Mouse (Mus musculus) megakaryocyte, adult 5-6 weeks (primary cell): ENCODE results near the gene Usp7. TPM values are rescaled to one million over a fixed set of nuclear protein-coding genes. Genes with fewer than 3 reads are reported as not detected.
A peak's percentile ranks its signal among the peaks of the same experiment; 100 is the strongest.

Experiments
- ATAC-seq: 2 replicates; pipeline ENCODE4 v1.8.0; 2016; ENCODE audit warnings: mild to moderate bottlenecking, inconsistent platforms; ENCODE audit not compliant: poor library complexity, severe bottlenecking
- total RNA-seq, 2 experiments: library from RNA; stranded (forward) in 1 of 2; stranded (reverse) in 1 of 2; fragments of 153-499, 151-499 nt in 1 of 2; fragments of 221-1000, 200-1000 nt in 1 of 2; gene quantifications; 2 replicates each; pipeline versions ENCODE4 v1.2.3 to v1.2.4; 2015 to 2017

The Usp7 gene
- total RNA-seq, 2 experiments from 2014 or later = 122 to 132 TPM

DNA sequence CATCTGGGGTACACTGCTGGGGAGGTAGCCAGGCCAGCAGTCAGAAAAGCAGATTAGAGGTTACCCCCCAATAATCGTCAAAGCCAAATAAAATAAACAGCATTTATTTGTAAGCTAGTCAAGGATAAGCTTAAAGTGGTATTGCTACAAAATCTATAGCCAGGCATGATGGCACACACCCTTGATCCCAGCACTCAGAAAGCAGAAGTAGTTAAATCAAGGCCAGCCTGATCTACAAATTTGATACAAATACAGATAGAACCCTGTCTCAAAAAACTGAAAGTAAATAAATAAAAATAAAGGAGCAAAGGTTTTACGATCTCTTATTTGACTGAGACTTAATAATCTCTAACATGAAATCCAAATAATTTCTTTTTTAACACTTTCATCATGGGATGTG, 66.3 kb downstream of the Usp7 start:
- no peak for ATAC-seq

DNA sequence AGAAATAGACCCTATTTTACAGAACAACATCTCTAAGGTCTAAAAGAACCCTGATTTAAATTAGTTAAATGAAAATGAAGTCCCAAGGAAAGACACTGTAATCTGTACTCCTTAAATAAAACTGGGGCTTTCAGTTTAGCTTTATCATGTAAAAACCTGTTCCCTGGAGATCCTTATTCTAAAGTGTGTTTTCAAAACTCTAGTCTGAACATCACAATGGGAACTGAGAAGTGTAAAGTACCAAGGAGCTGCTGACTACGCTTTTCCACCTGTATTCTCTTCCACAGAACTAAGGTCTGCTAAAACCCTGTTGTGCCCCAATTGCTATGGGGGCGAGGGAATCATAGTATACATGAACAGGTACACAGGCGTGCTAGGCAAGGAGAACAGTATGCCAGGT, 68.1 kb downstream of the Usp7 start:
- ATAC-seq = no peak

DNA sequence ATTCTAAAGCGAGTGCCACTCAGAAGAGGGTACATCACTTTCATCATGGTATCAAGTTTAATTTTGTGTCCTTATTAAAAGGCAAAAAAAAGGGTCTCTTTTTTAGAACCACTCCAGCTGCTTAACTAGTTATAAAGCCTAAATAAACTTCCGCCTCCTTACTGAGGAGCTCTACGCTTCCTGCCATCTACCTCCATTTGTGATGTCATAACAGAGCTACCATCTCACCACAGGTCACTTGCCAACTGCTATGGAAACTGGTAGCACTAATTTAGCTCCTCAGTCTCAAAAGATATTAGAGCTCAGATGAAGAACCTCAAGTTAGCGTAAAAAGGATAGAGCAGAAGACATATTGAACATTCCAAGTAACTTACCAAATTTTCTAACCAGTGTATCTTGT, 71.7 kb downstream of the Usp7 start:
- no peak for ATAC-seq

DNA sequence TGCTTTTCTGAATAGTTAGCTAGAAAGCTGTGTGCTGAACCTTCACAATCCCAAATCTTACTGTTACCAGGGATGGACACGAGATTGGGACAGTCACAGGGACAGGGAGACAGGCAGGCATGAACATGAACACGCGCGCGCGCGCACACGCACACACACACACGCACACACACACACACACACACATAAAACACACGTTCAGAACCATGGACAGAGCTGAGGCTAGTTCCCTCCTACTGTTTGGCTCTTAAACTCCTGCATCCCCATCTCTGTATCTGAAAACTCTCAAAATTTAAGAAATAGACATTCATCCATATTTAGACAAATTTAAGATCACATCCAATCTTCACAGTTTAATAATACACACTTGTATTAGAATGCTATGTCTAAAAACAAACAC, 74.4 kb downstream of the Usp7 start:
- ATAC-seq = no peak

DNA sequence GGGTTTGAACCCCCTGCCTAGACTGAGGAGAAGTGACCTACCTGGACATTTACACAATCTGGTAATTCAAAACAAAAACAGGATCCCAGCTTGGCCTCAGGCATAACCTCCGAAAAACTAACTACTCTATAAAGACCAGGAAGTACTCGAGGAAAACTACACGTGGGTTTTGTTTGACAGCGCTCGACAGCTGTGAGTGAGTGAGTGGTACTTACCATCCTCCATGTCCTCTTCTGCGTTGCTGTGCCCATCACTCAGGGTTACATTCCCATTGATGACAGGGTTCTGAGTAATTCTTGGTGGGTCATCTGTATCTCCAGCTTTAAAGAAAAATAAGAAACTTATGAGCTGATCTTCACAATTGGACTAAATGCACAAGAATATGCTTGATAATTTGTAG, 75.8 kb downstream of the Usp7 start:
- ATAC-seq = no peak

DNA sequence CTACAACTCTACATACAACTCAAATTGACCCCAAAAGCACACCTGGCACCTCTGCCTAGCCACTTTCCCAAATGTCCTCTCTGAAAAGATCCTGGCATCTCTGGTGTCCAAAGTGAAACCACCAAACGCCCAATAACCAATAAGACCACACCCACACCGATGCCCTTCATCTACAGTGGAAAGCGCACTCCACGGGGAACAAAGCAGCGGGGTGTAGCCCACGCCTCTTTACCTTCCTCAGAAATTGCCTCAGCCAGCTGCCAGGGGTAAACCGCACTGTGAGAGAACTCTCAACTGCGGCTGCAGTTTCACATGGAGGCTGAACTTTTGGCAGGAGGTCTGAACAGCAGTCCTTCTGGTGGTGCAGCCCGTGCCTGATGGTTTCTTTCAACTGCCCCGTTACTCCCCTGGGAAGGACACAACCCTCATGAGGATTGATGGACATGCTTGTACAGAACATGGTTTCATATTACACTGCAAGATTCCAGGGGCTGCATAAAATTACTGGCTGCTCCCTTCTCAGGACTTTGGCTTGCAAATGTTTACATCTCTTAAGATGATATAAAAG, 76.5 kb downstream of the Usp7 start:
- ATAC-seq = no peak

DNA sequence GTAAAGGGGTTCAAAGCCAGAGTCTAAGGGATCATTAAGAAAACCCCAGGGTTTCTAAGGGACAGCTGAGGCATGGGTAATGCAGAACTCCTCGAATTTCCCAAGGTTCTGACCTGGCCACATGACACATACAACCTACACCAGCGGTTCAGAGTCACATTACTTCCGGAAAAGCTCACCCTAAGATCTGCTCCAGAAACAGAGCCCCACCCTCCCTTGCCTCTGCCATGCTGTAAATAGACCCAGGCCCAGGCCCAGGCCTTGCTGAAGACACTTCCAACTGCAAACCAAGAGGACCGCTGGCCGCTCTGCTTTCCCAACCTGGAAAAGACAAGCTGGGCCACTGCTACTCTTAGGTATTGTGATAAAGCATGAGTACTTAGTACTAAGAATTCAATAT, 77.3 kb downstream of the Usp7 start:
- no peak for ATAC-seq

DNA sequence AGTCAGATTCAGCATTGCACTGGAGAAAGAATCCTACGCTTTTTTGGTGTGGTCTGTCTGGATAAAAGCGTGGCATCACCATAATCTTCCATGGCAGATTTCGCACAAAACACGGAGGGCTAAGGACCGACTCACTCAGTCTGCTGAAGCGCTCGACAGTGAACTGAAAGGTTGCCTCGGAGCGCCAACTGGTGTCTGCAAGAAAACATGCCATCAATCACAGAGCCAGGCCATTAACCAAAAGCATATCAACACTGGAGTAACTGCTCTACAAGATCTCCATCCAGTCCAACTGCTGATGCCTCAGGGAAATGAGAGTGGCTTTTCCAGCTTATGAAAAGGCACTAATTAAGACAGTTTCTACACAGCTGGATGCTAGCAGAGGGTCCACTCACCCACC, 80.1 kb downstream of the Usp7 start:
- ATAC-seq = no peak

DNA sequence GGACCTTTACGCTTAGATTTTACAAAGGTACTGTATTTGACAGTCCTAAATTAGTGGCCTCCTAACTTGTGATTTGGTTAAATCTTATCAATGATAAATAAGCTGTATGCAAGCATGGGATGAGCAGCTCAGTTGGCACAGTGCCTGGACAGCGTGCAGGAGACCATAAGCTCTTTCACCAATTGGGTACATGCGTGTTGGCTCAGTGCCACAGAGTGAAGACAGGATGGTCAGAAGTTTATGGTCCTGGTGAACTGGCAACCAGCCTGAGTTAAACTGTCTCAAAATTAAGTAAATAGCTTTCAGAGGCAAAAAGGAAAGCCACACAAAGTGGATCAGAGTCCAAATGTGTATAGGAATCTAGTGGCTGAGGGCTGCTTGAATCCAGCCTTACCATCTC, 91.5 kb downstream of the Usp7 start:
- ATAC-seq = no peak

DNA sequence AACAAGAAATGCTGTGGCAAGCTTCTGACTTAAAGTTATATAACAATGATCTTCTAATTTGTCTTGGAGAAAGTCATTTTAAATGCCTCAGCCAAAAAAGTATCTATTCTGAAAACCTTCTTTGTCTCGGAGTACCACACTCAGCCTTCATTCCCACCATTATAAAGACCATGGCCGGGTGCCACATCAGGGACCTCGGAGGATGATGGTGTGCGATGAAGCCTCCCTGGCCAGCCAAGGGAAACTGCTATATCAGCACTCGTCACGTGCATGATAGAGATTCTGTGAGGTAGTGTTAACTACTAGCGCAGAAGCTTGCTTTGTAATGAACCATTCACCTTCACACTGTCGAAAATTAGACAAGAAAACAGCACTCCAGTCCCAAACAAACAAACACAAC, 92.6 kb downstream of the Usp7 start:
- ATAC-seq = no peak

DNA sequence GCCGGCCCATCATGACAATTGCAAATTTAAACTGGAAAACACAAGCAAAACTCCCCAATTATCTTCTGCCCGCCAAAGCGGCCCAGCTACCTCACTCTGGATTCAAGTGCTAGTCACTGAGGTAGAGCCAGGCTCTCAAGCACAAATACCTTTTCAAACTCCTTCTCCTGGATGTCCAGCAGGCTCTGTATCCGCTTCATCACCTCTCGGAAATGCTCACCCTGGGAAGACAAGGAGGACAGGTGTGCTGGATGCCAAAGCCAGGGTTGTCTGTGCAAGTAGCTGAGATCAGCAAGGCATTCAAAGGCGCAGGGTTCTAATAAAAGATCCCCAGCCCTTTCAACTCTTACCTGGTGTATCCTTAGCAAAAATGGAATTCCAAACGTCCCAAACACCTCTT, 100.9 kb downstream of the Usp7 start:
- ATAC-seq = no peak

DNA sequence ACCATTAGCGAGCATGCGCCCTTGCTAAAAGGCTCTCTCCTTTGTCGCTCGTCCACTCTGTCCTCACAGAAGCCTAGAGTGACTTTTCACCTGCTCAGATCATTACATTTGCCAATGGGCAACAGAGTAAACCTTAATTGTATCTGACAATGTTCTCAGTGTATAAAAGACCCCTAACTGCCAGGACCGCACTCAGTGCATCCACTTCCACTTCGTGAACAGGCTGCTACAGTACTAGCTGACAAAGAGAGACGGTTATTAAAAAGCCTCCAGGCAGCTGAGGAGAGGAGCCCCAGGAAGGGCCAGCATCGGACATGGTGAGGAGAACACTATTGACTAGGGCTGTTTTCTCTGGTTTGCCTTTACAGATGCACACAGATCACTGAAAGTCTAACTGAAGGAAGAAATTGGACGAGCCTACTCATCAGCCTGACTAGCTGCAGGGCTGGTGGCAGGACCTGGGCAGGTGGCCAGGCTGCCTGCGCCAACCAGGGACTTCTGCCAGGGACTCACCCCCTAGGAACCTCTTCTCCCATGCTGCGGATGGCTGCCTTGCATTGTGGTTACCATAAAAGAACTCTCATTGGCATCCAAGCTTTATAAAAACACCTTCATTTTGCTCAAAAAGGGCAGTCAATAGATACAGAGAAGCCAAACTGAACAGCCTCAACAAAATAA, 102.0 kb downstream of the Usp7 start:
- ATAC-seq = no peak

DNA sequence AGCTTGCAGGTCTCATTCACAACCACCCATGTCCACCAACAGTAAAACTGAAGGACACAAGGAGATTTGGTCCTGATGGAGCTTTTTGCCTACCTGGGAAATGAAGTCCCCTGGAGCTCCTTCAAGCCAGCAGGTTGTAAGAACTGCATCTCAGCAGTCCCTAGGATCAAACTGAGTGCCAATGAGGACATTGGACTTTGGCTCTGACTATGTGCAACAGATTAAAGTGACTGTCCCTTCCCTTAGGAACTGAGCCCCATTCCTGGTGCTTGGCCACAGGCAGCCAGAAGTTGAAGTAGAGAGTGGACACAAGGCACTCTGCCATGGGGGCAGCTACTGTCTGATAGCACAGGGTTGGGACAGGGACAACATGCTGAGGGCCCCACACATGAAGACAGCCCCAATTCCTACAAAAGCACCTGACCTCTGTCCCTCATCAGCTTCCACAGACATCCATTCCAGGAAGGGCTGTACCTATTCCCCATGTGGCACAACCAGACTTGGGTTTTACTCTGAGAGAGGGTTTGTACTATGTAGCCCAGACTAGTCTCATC, 104.5 kb downstream of the Usp7 start:
- no peak for ATAC-seq

DNA sequence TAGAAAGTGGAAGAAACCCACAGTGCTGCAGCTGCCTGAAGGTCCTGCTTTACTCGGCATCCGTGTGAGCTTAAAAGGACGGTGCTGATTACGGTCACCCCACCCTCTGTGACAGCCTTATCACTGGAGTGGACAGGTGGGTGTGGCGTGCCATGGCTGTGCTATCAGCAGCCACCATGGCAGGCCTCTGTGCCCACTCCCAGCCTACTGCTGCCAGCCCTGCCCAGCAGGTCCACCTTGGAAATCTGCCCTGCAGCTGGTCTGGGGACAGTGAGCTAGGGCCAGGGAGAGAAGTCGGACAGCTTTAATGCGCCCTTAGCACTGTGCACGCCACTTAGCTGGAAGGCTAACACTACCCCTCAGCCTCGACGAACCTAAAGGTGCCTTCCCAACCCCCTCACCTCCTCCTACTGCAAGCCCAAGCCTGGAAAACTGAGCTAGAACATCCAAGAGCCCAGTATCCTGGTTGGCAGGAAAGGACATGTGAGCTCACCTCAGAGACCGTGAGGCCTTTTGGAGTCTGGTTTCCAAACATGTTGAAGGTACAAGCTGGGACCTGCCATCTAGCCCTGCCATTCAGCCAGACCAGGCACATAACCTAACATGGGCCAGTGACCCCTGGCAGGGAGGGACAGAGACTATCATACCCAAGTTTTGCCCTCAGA, 105.1 kb downstream of the Usp7 start:
- ATAC-seq = peak; percentile 43

DNA sequence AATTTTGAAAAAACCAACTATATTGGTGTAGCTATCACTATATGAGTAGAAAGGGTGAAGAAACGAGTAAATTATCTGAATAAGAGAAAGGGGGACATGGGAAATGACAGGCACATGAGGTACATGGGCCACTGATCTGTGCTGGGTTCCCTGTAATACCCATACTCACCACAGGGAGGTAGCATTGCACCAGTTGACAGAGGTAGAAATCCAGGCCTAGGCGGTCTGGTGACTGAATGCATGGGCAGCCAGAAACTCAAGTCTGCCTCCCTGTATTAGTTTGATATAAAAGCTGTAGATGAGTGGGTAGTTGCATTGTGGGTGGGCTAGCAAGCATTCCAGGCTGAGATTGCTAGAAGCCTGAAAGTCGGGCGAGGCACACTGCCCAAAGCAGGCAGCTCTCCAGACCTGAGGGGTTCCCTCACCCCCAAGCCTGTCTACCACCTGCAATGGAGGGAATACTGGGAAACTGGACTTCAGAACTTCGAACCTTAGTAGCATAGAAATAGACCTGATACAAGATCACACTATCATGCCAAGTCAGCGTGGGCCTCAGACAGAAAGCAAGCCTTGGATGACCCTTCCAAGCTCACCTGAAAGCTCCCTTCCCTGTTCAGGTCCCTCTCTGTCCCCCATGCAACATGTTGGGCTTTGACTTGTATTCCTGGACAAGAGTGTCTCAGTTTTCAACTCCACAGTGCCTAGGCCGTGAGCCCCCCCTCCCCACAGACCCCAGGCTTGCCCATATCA, 105.8 kb downstream of the Usp7 start:
- ATAC-seq = peak; percentile 89

DNA sequence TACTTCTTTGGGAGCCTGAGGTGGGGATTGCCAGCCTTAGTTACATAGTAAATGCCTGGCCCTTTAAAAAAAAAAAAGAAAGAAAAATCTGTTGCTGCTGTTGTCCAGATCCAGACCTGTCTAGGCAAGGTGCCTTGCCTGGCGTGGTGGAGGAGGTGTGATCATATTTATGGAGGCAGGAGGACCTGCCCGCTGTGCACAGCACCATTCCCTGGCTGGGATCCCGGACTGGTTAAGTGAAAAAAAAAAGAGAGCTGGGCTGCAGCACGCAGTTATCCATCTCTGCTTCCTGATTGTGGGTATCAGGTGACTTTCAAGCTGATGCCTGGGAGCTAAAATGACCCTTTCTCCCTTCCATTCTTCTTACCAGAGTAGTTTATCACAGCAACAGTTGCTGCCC, 107.0 kb downstream of the Usp7 start:
- ATAC-seq = no peak

DNA sequence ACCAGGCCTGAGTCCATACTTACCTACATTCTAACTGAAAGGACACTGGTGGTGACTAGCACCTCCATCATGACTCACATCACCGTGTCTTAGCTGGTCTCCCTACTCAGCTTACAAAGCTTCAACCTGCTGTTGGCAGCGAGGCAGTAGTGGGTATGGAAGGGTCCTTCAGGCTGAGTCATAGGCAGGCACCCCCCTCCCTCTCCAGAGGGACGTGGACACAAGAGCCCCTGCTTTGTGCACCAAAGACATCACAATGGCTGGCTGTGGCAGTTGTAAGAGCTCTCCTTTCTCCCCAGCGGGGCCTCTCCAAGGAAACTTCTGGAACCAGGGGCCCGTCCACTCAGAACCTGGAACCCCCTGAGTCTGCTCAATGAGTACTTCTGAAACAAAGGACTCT, 111.6 kb downstream of the Usp7 start, which contains the start of gene Gm5767:
TSS of gene Gm5767 (plus strand) at position 301 of the 400 bp plus-strand sequence.
- no peak for ATAC-seq

DNA sequence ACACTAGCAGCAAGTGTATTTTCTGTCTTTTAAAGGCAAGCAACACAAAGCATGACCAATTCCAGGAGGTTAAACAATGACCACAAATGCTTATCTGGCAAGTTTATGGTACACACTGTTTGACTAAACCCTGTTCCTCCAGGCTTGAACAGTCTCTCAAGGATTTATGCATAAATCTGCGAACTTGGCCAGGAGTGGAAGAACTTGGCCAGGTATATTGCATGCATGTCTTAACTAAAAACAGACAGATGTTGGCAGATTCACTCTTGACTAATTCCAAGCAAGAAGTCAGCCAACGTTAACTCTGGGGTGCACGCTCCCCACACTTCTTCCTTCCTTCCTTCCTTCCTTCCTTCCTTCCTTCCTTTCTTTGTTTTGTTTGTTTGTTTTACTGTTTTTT, 112.3 kb downstream of the Usp7 start:
- no peak for ATAC-seq

DNA sequence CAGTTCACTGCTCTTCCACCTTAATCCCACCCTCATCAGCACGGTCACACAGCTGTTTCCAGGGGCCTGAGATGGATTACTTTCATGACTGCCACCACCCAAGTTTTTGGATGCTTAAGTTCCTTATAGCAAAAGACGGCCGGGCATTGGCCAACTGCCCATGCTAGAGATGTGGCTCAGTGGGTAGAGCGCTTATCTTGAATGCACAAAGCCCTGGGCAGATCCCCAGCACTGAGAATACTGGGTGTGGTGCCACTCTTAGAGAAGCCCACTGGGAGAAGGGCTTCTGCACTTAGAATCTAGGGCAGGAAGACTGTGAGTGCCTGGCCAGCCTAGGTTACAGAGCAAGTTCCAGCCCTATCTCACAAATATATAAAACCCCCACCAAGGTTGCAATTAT, 113.4 kb downstream of the Usp7 start:
- no peak for ATAC-seq

DNA sequence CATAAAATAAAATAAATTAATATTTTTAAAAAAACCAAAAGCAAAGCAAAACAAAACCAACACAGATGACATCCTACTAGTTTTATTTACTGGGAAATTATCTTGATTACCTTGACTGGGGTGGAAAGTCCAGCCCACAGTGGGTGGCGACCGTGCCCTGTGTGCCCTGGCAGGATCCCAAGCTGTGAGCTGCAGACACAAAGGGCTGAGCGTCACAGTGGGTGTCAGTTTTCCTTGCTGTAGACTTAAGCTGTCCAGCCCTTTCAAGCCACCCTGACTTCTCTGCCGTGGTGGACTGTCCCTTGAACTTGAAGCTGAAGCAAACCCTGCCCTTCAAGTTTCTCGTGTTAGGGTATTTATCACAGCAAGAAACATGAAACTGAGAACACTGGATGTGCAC, 114.1 kb downstream of the Usp7 start:
- ATAC-seq = no peak

DNA sequence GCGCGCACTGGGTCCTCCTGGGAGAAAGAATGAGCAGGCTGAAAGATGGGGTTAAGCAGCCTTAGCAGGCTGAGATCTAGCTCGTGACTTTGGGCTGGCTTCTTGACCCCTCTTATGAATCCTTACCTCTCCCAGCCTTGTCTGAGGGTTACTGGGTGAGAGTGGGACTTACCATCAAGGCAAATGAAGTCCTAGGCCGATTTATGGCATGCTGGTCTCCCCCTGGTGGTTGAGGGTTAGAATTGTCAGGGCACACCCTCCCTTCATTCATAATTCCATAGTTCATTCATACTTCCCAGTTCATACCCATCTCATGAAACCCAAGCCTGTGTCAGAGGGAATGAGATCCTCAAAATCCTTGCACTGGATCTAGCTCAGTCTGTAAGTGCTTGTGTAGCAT, 115.3 kb downstream of the Usp7 start:
- ATAC-seq = peak; percentile 30
